Mouse (Mus musculus) hindbrain, embryonic 14.5 days (tissue): ENCODE data around the gene Rhpn2. TPM values are rescaled to one million over a fixed set of nuclear protein-coding genes. Genes with fewer than 3 reads are reported as not detected.

Experiments used
- ATAC-seq: fragments of 200-750 bp; cut with Nextera tagmentation; 2 replicates; pipeline ENCODE4 v1.8.0; 2017; ENCODE audit warnings: moderate number of reproducible peaks, mild to moderate bottlenecking, moderate TSS enrichment, moderate library complexity; ENCODE audit not compliant: low FRiP score
- DNase-seq: peaks from one replicate; pipeline ENCODE4 v3.0.0-alpha.2; 2015; ENCODE audit warnings: low spot score
- H3K27ac ChIP-seq: fragments of 300-500 bp; sonication (generic); 2 replicates; pipeline ENCODE4 v1.5.1; 2014; ENCODE audit warnings: mild to moderate bottlenecking, moderate library complexity
- H3K27me3 ChIP-seq: fragments of 300-500 bp; sonication (generic); 2 replicates; pipeline ENCODE4 v1.6.1; 2014; ENCODE audit warnings: mild to moderate bottlenecking, low read length, mixed read lengths; ENCODE audit not compliant: control insufficient read depth, insufficient read depth
- H3K36me3 ChIP-seq: fragments of 300-500 bp; sonication (generic); replicated peaks from 2 replicates; pipeline ENCODE4 v1.6.1; 2014; ENCODE audit not compliant: control insufficient read depth, insufficient read depth
- H3K4me1 ChIP-seq: fragments of 300-500 bp; sonication (generic); replicated peaks from 2 replicates; pipeline ENCODE4 v1.6.1; 2014; ENCODE audit warnings: antibody characterized with exemption, low read length, mixed read lengths; ENCODE audit not compliant: control insufficient read depth, insufficient read depth
- H3K4me2 ChIP-seq: fragments of 300-500 bp; sonication (generic); replicated peaks from 2 replicates; pipeline ENCODE4 v1.6.1; 2014; ENCODE audit warnings: mild to moderate bottlenecking, moderate library complexity
- H3K4me3 ChIP-seq: fragments of 300-500 bp; sonication (generic); replicated peaks from 2 replicates; pipeline ENCODE4 v1.5.1; 2014; ENCODE audit warnings: mild to moderate bottlenecking, low read length
- H3K9ac ChIP-seq: fragments of 300-500 bp; sonication (generic); 2 replicates; pipeline ENCODE4 v1.6.1; 2014
- H3K9me3 ChIP-seq: fragments of 300-500 bp; sonication (generic); 2 replicates; pipeline ENCODE4 v1.6.1; 2016; ENCODE audit warnings: low read length; ENCODE audit not compliant: control insufficient read depth
- WGBS: fragments of 180-500 bp; shearing (Covaris S2); extraction: QIAGEN DNeasy Blood & Tissue Kit; methylation state at CpG from one replicate; pipeline ENCODE4 v1.1.7; 2014; 5-methylcytosine and 5-hydroxymethylcytosine counted together
- polyA plus RNA-seq: library from polyadenylated mRNA; unstranded; fragments of >200 nt; fragmentation: Nextera tagmentation; extraction: Ambion mirVana; gene quantifications from 2 replicates; pipeline ENCODE4 v1.2.1, GENCODE M21; 2014

The Rhpn2 gene
- polyA plus RNA-seq, 1 experiment from 2014 or later, result 4.2 TPM

GRCm38 (mm10) chr7:35401169-35401568 lies 67.2 kb downstream of the Rhpn2 start:
- Histone ChIP-seq H3K36me3 (peaks cover 54% of the 10 kb centered on the region), H3K4me3 (no peak overlapping the region), H3K27me3 (no peaks in the 10 kb centered on the region), H3K27ac (no peak overlapping the region), H3K9me3 (no peaks in the 10 kb centered on the region), H3K9ac (no peak overlapping the region), H3K4me1 (peaks cover 11% of the 10 kb centered on the region), H3K4me2 (no peak overlapping the region)
- no peak for DNase-seq
- WGBS, result 84% methylated on average over 4 of the region's 4 CpGs
- no peak for ATAC-seq

- Histone ChIP-seq H3K36me3 (peaks cover 67% of the 10 kb centered on the region), H3K9ac (no peak overlapping the region), H3K27me3 (no peaks in the 10 kb centered on the region), H3K9me3 (no peaks in the 10 kb centered on the region), H3K4me2 (no peak overlapping the region), H3K4me3 (no peak overlapping the region), H3K4me1 (no peaks in the 10 kb centered on the region), H3K27ac (no peak overlapping the region)
- ATAC-seq, result no peak
- no peak for DNase-seq
- WGBS, result 83% methylated on average over 5 of the region's 5 CpGs
These were observed 81.3 kb downstream of the Rhpn2 start for GRCm38 (mm10) chr7:35415226-35415625.

GRCm38 (mm10) chr7:35415801-35416653 lies 82.1 kb downstream of the Rhpn2 start:
- Histone ChIP-seq H3K4me1 (no peaks in the 10 kb centered on the region), H3K27ac (no peak overlapping the region), H3K4me2 (no peak overlapping the region), H3K36me3 (peaks cover 67% of the 10 kb centered on the region), H3K9me3 (no peaks in the 10 kb centered on the region), H3K9ac (no peak overlapping the region), H3K27me3 (no peaks in the 10 kb centered on the region), H3K4me3 (no peak overlapping the region)
- 91% methylated on average over 9 of the region's 9 CpGs for WGBS
- ATAC-seq, result no peak
- no peak for DNase-seq

- H3K27me3 ChIP-seq, result no peaks in the 10 kb centered on the region
- 92% methylated on average over 5 of the region's 5 CpGs for WGBS
- H3K9ac ChIP-seq, result no peak overlapping the region
- DNase-seq (no peak), ATAC-seq (no peak)
- no peak overlapping the region for H3K27ac ChIP-seq
- no peak overlapping the region for H3K4me3 ChIP-seq
- no peaks in the 10 kb centered on the region for H3K4me1 ChIP-seq
- H3K36me3 ChIP-seq, result peaks cover 69% of the 10 kb centered on the region
- H3K9me3 ChIP-seq, result no peaks in the 10 kb centered on the region
- H3K4me2 ChIP-seq, result no peak overlapping the region
These were observed 82.6 kb downstream of the Rhpn2 start for GRCm38 (mm10) chr7:35416654-35416948.

- no peak overlapping the region for H3K27ac ChIP-seq
- ATAC-seq (no peak), DNase-seq (no peak)
- H3K4me2 ChIP-seq, result no peak overlapping the region
- no peaks in the 10 kb centered on the region for H3K9me3 ChIP-seq
- no peak overlapping the region for H3K9ac ChIP-seq
- WGBS, result 90% methylated on average over 10 of the region's 10 CpGs
- no peaks in the 10 kb centered on the region for H3K4me1 ChIP-seq
- no peak overlapping the region for H3K4me3 ChIP-seq
- H3K27me3 ChIP-seq, result no peaks in the 10 kb centered on the region
- peaks cover 86% of the 10 kb centered on the region for H3K36me3 ChIP-seq
These were observed 89.1 kb downstream of the Rhpn2 start for GRCm38 (mm10) chr7:35423071-35423470.

- H3K4me2 ChIP-seq, result no peak overlapping the region
- H3K9me3 ChIP-seq, result no peaks in the 10 kb centered on the region
- no peaks in the 10 kb centered on the region for H3K27me3 ChIP-seq
- H3K36me3 ChIP-seq, result peaks cover 83% of the 10 kb centered on the region
- H3K27ac ChIP-seq, result no peak overlapping the region
- ATAC-seq, result no peak
- no peak for DNase-seq
- no peaks in the 10 kb centered on the region for H3K4me1 ChIP-seq
- no peak overlapping the region for H3K4me3 ChIP-seq
- no peak overlapping the region for H3K9ac ChIP-seq
- WGBS, result 96% methylated on average over 10 of the region's 10 CpGs
These were observed 94.2 kb downstream of the Rhpn2 start for GRCm38 (mm10) chr7:35428146-35428545.

GRCm38 (mm10) chr7:35435266-35435665 lies 101.3 kb downstream of the Rhpn2 start:
- WGBS, result 83% methylated on average over 9 of the region's 9 CpGs
- H3K4me1 ChIP-seq, result no peaks in the 10 kb centered on the region
- ATAC-seq (no peak), DNase-seq (no peak)
- no peaks in the 10 kb centered on the region for H3K27me3 ChIP-seq
- no peak overlapping the region for H3K9ac ChIP-seq
- no peak overlapping the region for H3K27ac ChIP-seq
- no peaks in the 10 kb centered on the region for H3K9me3 ChIP-seq
- H3K4me3 ChIP-seq, result no peak overlapping the region
- H3K36me3 ChIP-seq, result peaks cover 62% of the 10 kb centered on the region
- no peak overlapping the region for H3K4me2 ChIP-seq

Other genes starting within 250 kb of the Rhpn2 start
- 0.82 and 1.0 TPM in 2 replicates for gene Cebpa, start 214.9 kb upstream of the Rhpn2 start, polyA plus RNA-seq
- 18.7 and 21.2 TPM in 2 replicates for gene Slc7a10, start 147.8 kb upstream of the Rhpn2 start, polyA plus RNA-seq
- gene Lrp3, start 118.7 kb upstream of the Rhpn2 start, polyA plus RNA-seq, result 25.1 and 27.3 TPM in 2 replicates
- gene Gpatch1, start 15.7 kb upstream of the Rhpn2 start, polyA plus RNA-seq, result 18.7 and 19.3 TPM in 2 replicates
- 14.6 and 17.5 TPM in 2 replicates for gene Faap24, start 62.7 kb downstream of the Rhpn2 start, polyA plus RNA-seq
- 22.6 and 25.2 TPM in 2 replicates for gene Cep89, start 62.9 kb downstream of the Rhpn2 start, polyA plus RNA-seq
- 0.14 TPM in 1 of 2 replicates, not detected in the other for gene Slc7a9, start 114.6 kb downstream of the Rhpn2 start, polyA plus RNA-seq
- 0.53 and 0.59 TPM in 2 replicates for gene Tdrd12, start 203.6 kb downstream of the Rhpn2 start, polyA plus RNA-seq
- 116 and 121 TPM in 2 replicates for gene Nudt19, start 222.1 kb downstream of the Rhpn2 start, polyA plus RNA-seq